Mouse (Mus musculus) fat pad, adult 2 months (tissue): ENCODE data around the gene Wdr82.
"Not testable (repeated sequence)": the region's sequence is repeated elsewhere in the genome, so short reads cannot be mapped to it uniquely, and the experiment has no call there.

Source experiments
- DNase-seq: peaks from one replicate; pipeline ENCODE4 v3.0.0-alpha.2; 2011; ENCODE audit warnings: low read depth, low spot score; ENCODE audit errors: extremely low read depth

Gene Wdr82

DNA sequence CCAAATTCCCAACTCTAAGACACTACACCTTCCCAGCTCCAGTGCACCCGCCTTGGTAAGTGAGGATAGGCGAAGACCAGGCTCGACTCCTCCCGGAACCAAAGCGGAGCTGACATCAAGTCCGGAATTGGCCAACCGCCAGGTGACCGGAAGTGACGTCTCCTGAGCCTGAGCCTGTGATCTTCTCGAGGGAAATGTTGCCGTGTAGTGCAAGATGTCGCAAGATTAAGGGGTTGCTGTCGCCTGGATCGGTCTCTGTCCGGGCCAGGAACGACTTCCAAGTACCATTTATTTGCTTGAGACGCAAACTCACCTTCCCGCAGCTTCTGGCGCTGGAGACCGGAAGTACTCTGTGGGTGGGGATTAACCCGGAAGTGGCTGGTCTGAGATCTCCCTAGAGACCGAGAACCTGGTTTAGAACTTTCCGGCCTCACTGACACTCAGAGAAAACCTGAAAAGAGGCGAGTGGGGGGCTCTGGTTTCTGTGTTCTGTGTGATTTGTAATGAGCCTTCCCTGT, 10.9 kb upstream of the Wdr82 start:
- DNase-seq = no peak

DNA sequence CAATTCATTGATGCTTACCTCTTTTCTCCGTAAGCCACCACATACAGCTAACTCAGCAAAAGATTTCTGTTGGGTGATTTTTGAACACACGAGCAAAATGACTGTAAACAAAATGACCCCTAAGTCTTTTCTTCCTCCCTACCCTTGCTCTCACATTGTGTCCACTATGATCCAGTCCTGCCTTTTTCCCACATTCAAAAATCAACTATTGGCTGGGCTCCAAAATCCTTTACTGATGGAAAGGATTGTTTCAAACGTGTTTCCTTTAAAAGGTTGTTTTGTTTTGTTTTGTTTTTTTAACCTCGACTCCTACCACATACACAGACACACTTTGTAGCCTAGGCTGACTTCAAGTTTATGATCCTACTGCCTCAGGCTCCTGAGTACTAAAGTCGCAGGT, 10.3 kb upstream of the Wdr82 start:
- DNase-seq = no peak

DNA sequence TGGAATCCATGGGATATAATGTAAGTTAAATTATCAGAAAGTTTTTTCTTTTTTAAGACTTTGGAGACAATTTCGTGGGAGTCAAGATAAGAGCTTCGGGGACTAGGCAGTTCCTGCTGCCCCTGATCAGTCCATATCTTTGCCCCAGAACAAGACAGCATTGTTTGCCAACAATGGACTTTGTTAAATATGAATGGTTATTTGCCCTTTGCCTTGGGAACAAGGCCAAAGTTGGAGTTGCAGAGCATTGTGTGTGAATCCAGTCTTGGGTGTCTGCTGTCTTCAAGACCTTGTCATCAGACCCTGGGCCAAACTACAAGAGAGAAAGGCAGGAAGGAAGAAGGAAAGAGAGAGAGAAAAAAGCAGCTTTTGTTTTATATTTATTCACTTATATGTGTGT, 4.0 kb upstream of the Wdr82 start:
- no peak for DNase-seq

DNA sequence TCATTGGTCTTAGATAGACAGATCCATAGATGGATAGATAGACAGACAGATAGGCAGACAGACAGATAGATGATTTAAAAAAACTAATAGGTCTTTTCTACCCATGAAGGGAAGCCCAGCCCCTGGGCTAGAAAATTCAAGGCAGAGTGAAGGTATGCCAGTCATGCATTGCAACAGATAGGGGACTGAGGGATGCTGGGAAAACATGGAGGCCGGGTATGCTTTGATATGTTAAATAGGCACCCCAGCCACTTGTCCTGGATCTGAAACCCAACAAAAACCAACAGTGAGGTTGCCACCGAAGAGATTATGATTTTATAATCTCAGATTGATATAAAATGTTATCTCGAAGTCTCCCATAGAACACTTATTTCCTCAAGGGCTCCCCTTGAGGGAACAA, 3.5 kb upstream of the Wdr82 start:
- no peak for DNase-seq

DNA sequence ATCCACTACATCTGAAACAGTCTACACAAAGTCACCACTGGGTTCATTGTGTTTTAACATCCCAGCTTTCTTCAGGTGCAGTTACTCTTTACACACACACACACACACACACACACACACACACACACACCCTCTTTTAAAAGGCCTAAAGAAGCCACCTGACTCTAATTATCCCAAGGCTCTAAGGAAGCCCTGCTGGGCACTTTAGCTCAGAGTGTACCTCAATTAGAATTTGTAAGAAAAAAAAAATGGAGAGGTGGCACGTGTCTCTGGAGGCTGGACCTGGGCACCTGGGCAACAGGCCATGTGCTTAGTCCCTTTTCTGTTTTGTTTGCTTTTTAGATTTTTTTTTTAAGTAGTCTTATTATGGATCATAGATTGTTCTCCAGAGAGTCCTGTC, 3.0 kb upstream of the Wdr82 start:
- no peak for DNase-seq

DNA sequence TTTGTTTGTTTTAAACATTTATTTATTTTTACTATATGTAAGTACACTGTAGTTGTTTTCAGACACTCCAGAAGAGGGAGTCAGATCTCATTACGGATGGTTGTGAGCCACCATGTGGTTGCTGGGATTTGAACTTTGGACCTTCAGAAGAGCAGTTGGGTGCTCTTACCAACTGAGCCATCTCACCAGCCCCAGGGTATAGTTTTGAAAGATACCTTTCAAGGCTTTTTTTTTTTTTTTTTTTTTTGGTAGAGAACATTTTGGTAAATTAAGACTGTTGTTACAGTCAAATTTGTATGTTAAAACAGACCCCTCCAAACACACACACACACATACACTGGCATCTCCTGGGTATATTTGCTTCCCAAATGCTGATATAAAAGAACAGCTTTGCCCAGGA, 1.7 kb upstream of the Wdr82 start:
- not testable (repeated sequence) for DNase-seq

DNA sequence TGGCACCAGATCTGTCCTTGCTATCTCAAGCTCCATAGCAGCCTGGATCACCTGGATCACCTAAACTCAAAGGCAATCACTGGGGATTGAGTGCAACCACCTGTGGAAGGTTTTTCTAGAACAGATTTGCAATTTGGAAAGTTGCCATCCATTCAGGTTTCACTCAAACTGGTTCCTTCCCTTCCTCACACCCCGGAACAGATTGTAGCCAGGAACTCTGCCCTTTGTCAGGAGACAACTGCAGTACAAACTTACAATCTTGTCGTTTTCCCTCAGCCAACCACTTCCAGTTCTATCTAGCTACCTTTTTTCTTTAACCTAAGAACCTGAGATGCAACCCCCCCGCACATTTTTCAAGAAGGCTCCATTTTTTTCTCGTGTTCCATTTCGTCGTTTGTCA, 811 bp upstream of the Wdr82 start:
- no peak for DNase-seq

DNA sequence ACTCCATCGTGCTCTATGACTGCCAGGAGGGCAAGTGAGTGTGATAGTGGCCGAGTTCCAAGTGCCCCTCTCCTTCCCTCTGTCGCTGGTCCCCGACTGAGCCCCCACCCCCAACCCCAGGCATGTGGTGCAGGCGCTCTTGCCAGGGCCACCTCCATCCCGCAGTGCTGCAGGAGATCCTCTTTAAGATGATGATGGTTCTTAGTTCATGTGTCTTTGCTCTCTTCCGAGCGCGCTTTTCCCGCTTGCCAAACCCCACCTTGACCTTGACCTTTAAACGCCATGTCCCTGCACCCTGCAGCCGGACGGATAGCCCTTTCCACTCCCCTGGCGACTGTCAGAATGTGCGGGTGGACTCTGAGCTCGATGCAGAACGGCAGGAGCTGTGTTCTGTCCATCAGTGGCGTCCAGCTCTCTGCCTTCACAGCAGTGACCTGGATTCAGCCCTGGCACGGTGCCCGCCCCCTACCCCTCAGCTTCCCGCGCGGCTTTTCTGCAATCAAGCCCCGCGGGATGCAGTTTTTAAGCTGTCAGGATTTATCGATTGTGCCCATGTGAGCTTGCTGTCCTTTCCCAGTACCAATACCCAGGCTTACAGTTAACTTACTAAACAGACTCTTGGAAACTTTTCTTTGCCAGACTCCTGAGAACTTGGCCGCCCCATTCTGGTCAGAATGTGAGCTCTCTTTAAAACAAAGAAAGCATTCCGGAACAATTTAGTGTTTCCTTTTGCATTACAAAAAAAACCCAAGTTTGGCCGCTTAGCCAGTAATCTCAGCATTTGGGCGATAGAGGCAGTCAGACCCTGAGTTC, 824 bp downstream of the Wdr82 start:
- DNase-seq = no peak

DNA sequence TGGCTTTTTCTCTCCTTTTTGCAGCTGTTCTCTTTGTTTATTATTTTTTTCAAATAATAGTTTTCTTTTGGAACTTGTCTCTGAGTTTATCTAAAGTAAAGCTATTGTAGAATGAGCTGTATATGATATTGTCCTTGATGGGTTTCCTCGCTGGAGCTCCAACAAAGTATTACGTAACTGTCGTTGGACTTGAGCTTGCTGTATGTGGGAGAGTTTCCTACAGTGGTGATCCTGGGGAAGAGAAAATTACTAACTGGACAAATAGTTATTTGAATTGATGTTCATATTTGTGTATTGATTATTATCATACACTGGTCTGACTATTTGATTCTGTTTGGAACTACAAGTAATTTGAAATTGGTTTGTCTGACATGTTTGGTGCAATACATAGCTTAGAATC, 1.8 kb downstream of the Wdr82 start:
- DNase-seq = no peak

DNA sequence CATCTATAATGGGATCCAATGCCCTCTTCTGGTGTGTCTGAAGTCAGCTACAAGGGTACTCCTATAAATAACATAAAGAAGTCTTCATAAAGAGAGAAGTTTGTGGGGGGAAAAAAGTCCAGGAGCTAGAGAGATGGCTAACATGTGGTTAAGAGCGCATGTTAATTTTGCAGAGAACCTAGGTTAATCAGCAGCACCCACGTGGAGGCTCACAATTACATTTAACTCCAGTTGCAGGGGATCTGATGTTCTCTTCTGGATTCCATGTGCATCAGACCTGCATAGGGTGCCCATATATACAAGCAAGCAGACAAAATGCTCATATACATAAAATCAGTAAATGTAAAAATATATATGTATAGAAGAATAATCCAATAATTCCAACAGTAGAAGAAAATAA, 2.6 kb downstream of the Wdr82 start:
- DNase-seq = no peak

DNA sequence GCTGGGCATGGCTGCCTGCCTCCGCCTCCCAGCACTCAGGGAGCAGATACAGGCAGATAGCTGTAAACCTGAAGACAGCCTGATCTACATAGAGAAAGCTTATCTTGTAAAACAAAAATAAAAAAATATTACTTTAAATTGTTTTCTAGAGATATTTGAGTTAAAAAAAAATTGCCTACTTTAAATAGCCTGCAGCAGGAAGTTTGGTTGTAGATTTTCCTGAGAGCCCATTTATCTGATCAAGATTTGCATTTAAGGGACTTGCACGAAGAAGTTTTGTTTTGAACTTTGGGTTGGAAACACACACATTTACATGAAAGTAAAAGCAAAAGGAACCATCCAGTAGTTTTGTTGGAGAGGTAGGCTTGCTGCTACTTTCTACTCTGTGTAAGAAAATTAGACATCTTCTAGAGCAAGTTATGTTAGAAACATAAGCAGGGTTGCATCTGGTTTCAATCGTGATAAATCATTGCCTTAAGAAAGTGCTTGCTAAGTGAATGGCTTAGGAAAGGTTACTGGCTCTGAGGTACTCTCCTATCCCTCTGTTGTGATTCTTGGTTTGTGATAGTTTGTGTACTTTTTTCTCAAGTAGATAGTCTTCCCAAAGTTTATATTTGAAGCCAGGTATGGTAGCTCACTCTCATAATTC, 4.9 kb downstream of the Wdr82 start:
- DNase-seq = no peak

DNA sequence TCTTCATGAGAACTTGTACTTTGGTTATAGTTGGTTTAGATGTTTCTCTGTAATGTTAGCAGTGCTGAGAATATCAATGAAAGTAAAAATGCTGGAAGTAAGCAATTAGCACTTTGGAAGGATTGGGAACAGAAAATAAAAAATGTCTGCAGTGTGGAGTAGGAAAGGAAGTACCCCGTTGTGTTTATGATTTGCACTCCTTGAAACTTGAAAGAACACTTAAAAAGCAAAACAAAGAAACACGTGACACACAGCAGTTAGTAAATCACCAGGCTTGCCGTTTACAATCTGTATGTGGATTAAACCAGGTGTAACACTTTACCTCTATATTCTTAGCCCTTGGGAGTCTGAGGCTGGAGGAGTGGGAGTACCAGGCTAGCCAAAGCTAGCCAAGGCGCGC, 6.0 kb downstream of the Wdr82 start:
- no peak for DNase-seq

DNA sequence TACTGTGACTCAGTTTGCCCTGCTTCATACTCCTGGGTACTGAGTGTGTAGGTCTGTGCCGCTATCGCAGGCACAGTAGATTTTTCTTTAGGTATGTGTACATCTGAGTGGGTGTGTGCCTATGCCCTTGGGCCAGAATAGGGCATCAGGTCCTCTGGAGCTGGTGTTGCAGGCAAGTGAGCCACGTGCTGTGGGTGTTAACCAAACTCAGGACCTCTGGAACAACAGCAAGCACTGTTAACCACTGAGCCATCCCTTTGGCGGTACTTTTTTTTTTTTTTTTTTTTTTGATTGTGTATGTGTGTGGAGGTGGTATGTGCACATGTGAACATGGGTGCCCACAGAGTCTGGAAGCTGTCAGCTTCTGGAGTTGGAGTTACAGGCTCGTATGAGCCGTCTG, 7.1 kb downstream of the Wdr82 start:
- no peak for DNase-seq

DNA sequence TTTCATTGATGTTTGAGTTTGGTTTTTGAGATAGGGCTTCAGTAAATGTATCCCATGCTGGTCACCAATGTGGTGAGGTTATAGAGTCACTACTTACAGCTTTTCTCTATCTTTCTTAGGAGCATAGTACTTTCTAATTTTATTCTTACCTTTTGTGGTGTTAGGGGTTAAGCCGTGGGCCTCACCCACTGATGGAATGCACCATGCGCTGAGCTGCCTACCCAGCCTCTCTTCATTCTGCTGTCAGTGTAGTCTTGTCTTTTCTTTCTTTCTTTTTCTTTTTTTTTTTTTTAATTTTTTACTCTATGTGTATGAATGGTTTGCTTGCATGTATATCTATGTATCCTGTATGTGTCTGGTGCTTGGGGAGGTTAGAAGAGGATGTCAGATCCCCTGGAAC, 8.7 kb downstream of the Wdr82 start:
- DNase-seq = no peak

DNA sequence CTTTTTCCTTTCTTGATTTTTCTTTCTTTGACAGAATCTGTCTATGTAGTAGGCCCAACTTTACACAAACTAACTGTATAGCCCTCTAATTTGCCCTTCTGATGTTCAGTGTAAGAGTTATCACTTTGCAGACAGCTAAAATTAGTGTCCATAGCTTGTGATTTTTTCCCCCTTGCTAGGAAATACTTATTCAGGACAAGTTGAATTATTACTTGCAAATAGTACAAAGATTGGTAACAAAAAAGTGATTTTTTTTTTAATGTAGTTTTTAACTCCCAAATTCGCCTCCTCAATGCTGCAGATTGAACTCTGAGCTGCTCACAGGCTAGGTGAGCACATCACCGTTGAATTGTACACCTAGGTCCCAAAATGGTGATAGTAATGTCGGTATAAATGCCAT, 9.2 kb downstream of the Wdr82 start:
- no peak for DNase-seq

DNA sequence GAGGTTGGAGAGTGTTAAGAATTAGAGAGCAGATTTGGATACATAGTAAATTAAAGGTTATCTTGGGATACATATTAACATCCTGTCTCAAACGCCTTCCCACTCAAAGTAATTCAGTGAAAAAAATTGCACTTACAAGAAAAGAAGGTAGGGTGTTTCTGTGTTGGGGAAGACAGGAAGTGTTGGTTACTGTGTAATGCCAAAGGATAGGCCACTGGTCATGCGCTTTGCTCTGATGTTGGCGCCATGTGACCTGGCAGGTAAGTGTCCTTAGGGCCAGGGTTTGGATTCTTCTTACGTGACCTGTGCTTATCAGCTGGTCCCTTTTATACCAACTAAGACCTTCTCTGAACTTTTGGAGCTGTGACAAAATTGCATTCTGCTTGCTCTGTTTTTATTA, 11.4 kb downstream of the Wdr82 start:
- DNase-seq = no peak

DNA sequence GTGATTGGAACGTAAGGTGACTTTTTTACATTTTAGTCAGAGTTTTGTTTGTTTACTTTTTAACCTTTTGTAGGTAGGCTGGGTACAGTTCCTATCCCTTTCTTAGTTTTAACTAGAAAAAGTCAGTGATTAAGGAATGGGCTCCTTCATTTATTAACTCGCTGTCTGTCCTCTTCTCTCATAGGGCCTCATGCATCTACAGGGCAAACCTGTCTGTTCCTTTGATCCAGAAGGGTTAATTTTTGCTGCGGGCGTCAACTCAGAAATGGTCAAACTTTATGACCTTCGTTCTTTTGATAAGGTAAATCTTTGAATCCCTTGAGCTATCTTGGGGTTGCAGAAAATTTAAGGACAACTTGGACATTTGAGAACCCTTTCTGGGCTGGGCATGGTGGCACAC, 13.3 kb downstream of the Wdr82 start:
- DNase-seq = no peak

DNA sequence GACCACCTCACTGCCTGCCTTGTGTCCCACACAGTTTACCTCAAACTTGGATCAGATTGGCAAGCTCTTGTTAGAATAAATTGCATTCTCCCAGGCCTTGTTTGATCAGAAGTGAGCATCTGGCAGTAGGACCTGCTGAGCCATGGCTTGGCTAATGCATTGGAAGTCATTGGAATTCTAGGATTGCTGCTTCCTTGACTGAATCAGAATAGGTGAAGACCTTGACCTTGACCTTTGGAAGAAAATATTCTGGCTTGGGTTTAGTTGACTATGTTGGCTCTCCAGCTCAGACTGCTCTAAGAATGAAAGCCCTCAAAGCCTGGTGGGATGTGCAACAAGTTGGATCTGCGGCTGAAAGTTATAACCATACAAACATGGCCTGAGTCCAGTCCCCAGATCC, 20.6 kb downstream of the Wdr82 start:
- DNase-seq = no peak

DNA sequence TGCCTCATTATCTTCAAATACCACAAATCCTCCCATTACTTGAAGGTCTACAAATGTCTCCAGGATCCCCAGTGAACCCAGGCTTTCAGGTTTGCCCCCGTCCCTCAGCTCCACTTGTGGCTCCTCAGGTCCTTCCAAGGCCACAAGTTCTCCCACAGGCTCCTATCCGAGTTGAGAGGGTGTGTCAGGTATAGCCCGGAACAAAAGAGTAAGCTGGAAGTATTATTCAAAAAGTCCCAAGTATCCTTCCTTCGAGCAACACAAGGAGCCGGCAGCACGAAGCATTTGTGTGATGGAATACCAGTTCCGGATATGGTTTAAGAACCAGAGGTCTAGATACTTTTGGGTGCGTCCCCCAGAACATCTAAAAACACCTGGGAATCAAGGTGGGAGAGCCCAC, 21.3 kb downstream of the Wdr82 start:
- no peak for DNase-seq

DNA sequence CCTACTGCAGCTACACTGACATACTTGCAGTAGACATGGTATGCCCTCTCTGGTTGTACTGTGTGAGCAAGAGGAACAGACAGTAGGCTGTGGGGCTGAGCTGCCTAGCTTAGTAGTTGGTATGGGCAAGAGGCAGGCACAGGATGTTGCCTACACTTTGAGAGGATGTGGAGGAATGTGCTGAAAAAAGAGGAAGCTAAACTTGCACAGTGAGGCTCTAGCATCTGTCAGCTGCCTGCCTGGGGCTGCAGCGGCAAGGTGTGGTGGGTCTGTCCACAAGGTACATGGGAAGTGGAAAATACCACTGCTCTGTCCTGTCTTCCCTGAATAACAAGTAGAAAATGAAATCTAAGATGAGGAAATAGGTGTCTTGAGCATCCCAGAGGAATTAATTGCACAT, 22.3 kb downstream of the Wdr82 start:
- no peak for DNase-seq

DNA sequence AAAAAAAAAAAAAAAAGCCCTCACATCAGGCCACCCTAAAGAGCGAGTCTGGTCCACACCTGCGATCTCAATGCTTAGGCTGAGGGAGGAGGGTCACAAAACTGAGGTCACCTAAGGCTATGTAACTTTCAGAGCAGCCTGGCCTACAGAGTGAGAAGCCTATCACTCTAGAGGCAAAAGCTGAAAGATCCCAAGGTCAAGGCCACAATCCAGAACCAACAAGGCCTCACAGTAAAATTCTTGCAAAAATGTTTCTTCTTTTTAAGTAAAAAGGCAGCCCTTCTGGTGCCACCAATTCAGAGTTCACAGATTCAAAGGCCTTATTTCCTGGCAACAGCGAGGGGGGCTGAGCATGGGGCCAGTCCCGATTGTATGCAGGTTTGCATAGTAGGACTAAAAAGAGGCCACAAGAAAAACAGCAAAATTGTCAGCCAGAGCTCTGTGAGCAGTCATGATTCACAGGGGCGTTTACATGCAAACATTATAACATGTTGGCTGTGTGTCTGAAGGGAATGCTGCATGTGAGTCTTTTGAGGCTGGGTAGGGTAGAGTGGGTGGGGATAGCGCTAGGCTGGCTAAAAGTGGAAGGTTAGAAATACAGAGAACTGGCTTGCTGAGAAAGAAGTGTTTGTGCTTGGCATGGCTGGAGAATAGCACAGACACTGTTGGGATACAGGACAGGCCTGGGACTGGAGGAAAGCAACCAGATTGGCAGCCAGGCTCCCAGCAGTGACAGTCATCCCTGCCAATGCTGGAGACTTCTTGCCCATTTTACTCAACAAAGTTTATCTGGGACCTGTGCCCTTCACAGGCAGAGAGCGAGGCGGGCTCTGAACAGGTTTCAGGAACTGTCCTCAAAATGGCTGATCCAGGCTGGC, 23.4 kb downstream of the Wdr82 start:
- DNase-seq = no peak

DNA sequence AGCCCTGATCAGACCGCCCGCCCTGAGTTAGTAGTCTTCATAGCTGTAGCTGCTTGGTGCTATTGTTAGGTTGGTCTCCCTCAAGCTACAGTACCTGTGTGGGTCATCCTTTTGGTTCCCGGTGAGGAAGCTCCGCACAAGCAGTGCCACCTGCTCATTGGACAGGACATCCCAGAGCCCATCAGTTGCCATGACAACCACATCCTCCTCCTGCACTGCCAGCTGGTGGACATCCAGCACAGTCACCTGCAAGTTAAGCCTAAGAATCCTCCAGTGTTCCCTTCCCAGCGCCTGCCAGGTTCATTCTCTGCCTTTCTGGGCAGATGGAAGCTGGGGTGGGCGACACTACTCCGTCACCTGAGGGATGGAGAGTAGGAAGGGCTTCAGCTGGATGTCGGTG, 25.0 kb downstream of the Wdr82 start:
- no peak for DNase-seq
